Mouse (Mus musculus) heart, adult 2 months (tissue): ENCODE data around the gene Card9. TPM values are rescaled to one million over a fixed set of nuclear protein-coding genes. Genes with fewer than 3 reads are reported as not detected.
A peak's percentile ranks its signal among the peaks of the same experiment; 100 is the strongest.

Experiments
- DNase-seq, 2 experiments: peaks; one replicate each; pipeline ENCODE4 v3.0.0; 2021
- H3K27ac ChIP-seq: fragments of 200-600 bp; 2 replicates; pipeline ENCODE4 v1.8.1; 2022
- H3K27me3 ChIP-seq: fragments of 200-500 bp; 2 replicates; pipeline ENCODE4 v1.6.1; 2012; ENCODE audit warnings: mild to moderate bottlenecking, low read length, inconsistent platforms, mixed read lengths; ENCODE audit not compliant: control insufficient read depth, insufficient read depth
- H3K36me3 ChIP-seq: fragments of 200-500 bp; 2 replicates; pipeline ENCODE4 v1.6.1; 2012; ENCODE audit warnings: low read length, inconsistent platforms; ENCODE audit not compliant: control insufficient read depth, insufficient read depth
- H3K4me1 ChIP-seq: fragments of 200-500 bp; 2 replicates; pipeline ENCODE4 v1.6.1; 2011; ENCODE audit warnings: low read length; ENCODE audit not compliant: control insufficient read depth, insufficient read depth
- H3K4me3 ChIP-seq: fragments of 200-600 bp; 2 replicates; pipeline ENCODE4 v1.8.1; 2022
- H3K79me2 ChIP-seq: fragments of 200-500 bp; replicated peaks from 2 replicates; pipeline ENCODE4 v1.6.1; 2012; ENCODE audit warnings: mild to moderate bottlenecking, inconsistent platforms, low read length, moderate library complexity, mixed read lengths; ENCODE audit not compliant: control insufficient read depth, insufficient read depth
- H3K9ac ChIP-seq: fragments of 200-500 bp; 2 replicates; pipeline ENCODE4 v1.6.1; 2012; ENCODE audit warnings: low read depth, mild to moderate bottlenecking, control low read depth, inconsistent platforms, low read length, mixed read lengths
- CTCF ChIP-seq: fragments of 200-600 bp; IDR thresholded peaks from 2 replicates; pipeline ENCODE4 v1.8.1; 2022; ENCODE audit warnings: antibody characterized with exemption, mild to moderate bottlenecking, moderate library complexity
- EP300 ChIP-seq: fragments of 200-500 bp; IDR thresholded peaks from 2 replicates; pipeline ENCODE4 v1.6.1; 2011; ENCODE audit warnings: low read depth, low read length, control low read depth; ENCODE audit not compliant: insufficient read depth
- POLR2A ChIP-seq: fragments of 200-500 bp; IDR thresholded peaks from 2 replicates; pipeline ENCODE4 v1.6.1; 2011; ENCODE audit warnings: mild to moderate bottlenecking, low read depth, low read length, control low read depth; ENCODE audit not compliant: insufficient read depth
- WGBS: fragments of 180-500 bp; shearing (Covaris S2); methylation state at CpG from one replicate; pipeline ENCODE4 v1.1.7; 2018; 5-methylcytosine and 5-hydroxymethylcytosine counted together
- intact Hi-C: fragments of 180-260 bp; cut with DNase I; formaldehyde crosslinking; loops from one replicate; pipeline ENCODE4 v1.15.1; 2025
- polyA plus RNA-seq: library from polyadenylated mRNA; depleted of rRNA; stranded (reverse); fragments of >200 nt; gene quantifications from 2 replicates; pipeline ENCODE4 v1.2.3, GENCODE M21; 2012
- total RNA-seq, 2 experiments: library from RNA; stranded (reverse); gene quantifications; 2 replicates each; pipeline ENCODE4 v1.2.3; 2021

Gene Card9
- total and polyA plus RNA-seq, 3 experiments: 1.0 to 4.1 (median 1.2) TPM

DNA sequence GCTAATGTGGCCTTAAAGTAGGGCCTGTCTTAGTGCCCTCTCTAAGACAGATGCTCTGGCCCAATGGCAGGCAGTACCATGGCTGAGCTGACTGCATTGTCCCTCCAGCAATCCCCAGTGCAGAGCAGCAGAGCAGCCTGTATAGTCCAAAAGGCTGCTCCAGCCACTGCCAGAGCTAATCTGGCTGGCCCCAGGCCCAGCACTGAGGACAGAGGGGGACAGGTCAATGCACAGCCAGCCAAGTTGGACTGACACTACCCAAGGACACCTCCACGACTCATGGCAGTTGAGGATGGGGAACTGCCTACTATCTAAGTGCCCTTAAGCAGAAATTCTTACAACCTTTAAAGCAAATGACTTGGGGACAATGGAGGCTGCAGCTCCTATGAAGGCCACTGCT is 7.9 kb upstream of the Card9 start:
- Histone ChIP-seq H3K9ac (no peak overlapping the region), H3K27me3 (no peaks in the 10 kb centered on the region), H3K79me2 (no peaks in the 10 kb centered on the region), H3K4me3 (no peak overlapping the region), H3K27ac (peak overlapping the region; percentile 65), H3K4me1 (peaks cover 9% of the 10 kb centered on the region), H3K36me3 (no peaks in the 10 kb centered on the region; the same call in none of the 2 replicates)
- peak; percentile 66 to 81 for DNase-seq
- 38% methylated on average over 1 of the region's 1 CpGs for WGBS
- intact Hi-C loops: no loop called here
- no peak for TF ChIP-seq CTCF
- TF ChIP-seq EP300: no peak
- TF ChIP-seq POLR2A: no peak

DNA sequence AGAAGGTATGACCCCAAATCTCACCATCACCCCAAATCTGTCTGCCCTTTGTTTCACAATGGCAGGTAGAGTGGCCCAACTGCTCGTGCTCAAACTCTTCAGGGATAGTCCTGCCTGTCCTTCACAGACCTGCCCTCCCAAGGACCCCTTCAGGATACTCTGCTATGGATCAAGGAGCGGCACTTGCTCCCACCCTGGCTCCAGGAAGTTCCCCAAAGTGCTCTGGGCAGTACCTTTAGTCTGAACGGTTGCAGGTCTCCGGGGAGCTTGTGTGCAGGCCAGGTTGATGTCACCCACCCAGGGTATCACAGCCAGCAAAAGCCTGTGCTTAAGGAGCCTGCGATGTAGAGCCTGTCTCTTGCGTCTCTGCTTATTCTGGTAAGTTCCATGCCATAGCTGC is 7.2 kb upstream of the Card9 start:
- no peaks in the 10 kb centered on the region for H3K79me2 ChIP-seq
- H3K27ac ChIP-seq: peak overlapping the region; percentile 9; the same call in 1 of the 2 replicates
- H3K27me3 ChIP-seq: no peaks in the 10 kb centered on the region
- no peak overlapping the region for H3K9ac ChIP-seq
- H3K4me1 ChIP-seq: peaks cover 9% of the 10 kb centered on the region
- DNase-seq: no peak
- TF ChIP-seq POLR2A (no peak), EP300 (no peak)
- no peak overlapping the region for H3K4me3 ChIP-seq
- WGBS: 90% methylated on average over 6 of the region's 6 CpGs
- H3K36me3 ChIP-seq: no peaks in the 10 kb centered on the region; the same call in none of the 2 replicates
- intact Hi-C loops: no loop called here

GRCm38 (mm10) chr2:26364738-26365465 is 4.2 kb upstream of the Card9 start:
- H3K79me2 ChIP-seq: no peaks in the 10 kb centered on the region
- no peak for TF ChIP-seq EP300
- TF ChIP-seq POLR2A: no peak
- TF ChIP-seq CTCF: no peak
- intact Hi-C loops: no loop called here
- H3K9ac ChIP-seq: no peak overlapping the region
- H3K4me3 ChIP-seq: no peak overlapping the region
- WGBS: 9% methylated on average over 10 of the region's 10 CpGs
- no peaks in the 10 kb centered on the region; the same call in none of the 2 replicates for H3K36me3 ChIP-seq
- H3K27me3 ChIP-seq: no peaks in the 10 kb centered on the region
- peaks cover 9% of the 10 kb centered on the region for H3K4me1 ChIP-seq
- peak overlapping the region; percentile 15 for H3K27ac ChIP-seq
- peak; percentile 86 for DNase-seq

GRCm38 (mm10) chr2:26363481-26363880 is 2.8 kb upstream of the Card9 start:
- Histone ChIP-seq H3K27me3 (no peaks in the 10 kb centered on the region), H3K36me3 (no peaks in the 10 kb centered on the region; the same call in none of the 2 replicates), H3K27ac (no peak overlapping the region), H3K4me3 (no peak overlapping the region), H3K79me2 (no peaks in the 10 kb centered on the region), H3K9ac (no peak overlapping the region), H3K4me1 (peaks cover 12% of the 10 kb centered on the region)
- 82% methylated on average over 5 of the region's 5 CpGs for WGBS
- DNase-seq: no peak
- intact Hi-C loops: no loop called here
- TF ChIP-seq CTCF (no peak), POLR2A (no peak), EP300 (no peak)

GRCm38 (mm10) chr2:26362991-26363390 is 2.3 kb upstream of the Card9 start:
- no peak for DNase-seq
- no peaks in the 10 kb centered on the region for H3K27me3 ChIP-seq
- 93% methylated on average over 5 of the region's 5 CpGs for WGBS
- H3K9ac ChIP-seq: no peak overlapping the region
- H3K4me3 ChIP-seq: no peak overlapping the region
- no peak overlapping the region for H3K27ac ChIP-seq
- no peaks in the 10 kb centered on the region; the same call in none of the 2 replicates for H3K36me3 ChIP-seq
- no peaks in the 10 kb centered on the region for H3K79me2 ChIP-seq
- H3K4me1 ChIP-seq: peaks cover 12% of the 10 kb centered on the region
- TF ChIP-seq CTCF (no peak), EP300 (no peak), POLR2A (no peak)
- intact Hi-C loops: no loop called here

DNA sequence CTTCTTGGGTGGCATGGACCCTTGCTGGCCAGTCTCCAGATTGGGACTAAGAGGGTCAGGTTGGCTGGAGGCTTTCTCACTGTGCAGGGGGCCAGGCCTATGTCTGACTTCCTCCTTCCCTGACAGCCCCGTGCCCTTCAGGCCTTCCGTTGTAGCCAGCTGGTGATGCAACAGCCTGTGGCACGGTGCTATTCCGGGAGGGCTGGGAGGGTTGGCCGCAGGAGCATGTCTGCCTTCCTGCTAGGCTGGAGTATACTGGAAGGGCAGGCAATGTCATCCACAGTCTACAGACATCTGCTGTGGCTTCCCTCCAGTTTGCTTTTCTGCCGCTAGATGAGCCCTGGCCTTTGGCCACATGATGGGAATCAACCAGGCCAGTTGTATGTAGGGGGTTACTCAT is 735 bp downstream of the Card9 start:
- Histone ChIP-seq H3K9ac (peak overlapping the region; percentile 45; the same call in 1 of the 2 replicates), H3K27ac (peak overlapping the region; percentile 77), H3K79me2 (no peaks in the 10 kb centered on the region), H3K27me3 (no peaks in the 10 kb centered on the region), H3K4me1 (peaks cover 8% of the 10 kb centered on the region), H3K36me3 (no peaks in the 10 kb centered on the region), H3K4me3 (no peak overlapping the region)
- TF ChIP-seq EP300: no peak; the same call in 1 of the 2 replicates
- TF ChIP-seq CTCF: no peak
- peak; percentile 48; the same call in 1 of the 2 replicates for TF ChIP-seq POLR2A
- DNase-seq: peak; percentile 47 to 73
- intact Hi-C loops: no loop called here
- WGBS: 32% methylated on average over 6 of the region's 6 CpGs
